Mouse (Mus musculus): Measurements from ENCODE around the gene Rora. TPM values are rescaled to one million over a fixed set of nuclear protein-coding genes. Genes with fewer than 3 reads are reported as not detected.

Gene Rora
- total and polyA plus RNA-seq, 3 experiments, result 39.7 to 94.1 (median 45.9) TPM

DNA sequence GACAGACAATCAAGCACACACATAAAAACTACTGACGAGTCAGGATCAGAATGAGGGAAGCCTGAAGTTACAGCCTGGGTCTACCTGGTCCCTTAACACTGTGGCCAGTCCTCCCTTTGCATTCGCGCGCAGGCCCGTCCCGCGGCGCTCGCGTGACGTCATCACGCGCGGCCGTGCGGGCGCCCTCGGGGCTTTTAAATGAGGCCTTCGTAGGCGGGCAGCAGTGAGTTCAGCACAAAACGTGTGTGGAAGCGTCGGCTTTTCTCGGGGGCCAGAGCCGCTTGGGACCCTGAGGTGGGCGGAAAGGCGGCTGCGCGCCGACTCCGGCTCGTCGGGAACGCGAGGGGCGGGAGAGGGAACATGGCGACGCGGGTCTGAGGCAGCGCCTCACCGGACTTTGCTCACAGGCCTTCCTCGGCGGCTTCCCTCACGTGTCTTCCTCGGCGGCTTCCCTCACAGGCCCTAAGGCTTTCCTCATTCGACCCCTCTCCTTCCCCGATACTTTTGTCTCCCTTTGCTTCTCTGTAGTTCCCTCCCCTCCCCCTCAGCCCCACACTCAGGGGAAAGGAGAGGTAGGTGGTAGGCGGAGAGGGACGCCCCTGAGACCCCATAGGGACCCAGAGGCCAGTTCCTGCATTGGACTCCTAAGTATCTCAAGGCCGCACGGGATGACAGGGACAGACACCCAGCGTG lies 744.3 kb downstream of the Rora start, which contains the start of gene Ice2:
Ice2 (plus strand) TSS at position 147 of the 693 bp plus-strand sequence.
- peak; percentile 86 for DNase-seq

- no peak for DNase-seq
These were observed 744.9 kb downstream of the Rora start for GRCm38 (mm10) chr9:69398453-69398850.

GRCm38 (mm10) chr9:69404671-69405070 lies 751.1 kb downstream of the Rora start:
- DNase-seq, result no peak

- no peak for DNase-seq
These were observed 765.9 kb downstream of the Rora start for GRCm38 (mm10) chr9:69419476-69419875.

DNA sequence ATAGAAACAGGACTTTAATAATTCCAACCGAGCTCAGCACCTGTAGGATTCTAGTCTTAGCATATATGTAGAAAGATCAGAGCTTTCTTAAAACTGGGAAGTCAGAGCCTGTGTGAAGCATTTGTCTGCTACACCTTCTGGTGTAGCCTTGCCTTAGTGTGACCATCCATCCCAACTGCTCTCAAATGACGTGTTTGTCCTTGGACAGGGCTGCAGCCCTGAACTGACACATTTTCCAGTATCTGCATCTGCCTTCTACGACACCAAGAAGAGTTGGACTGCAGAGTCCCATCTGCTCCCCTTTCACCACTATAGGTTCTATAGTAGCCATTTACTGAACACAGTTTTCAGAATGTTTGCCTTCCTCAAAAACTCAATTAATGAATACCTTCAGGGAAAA lies 776.9 kb downstream of the Rora start:
- peak; percentile 57 for DNase-seq

GRCm38 (mm10) chr9:69431863-69432555 lies 778.4 kb downstream of the Rora start:
- DNase-seq, result no peak

DNA sequence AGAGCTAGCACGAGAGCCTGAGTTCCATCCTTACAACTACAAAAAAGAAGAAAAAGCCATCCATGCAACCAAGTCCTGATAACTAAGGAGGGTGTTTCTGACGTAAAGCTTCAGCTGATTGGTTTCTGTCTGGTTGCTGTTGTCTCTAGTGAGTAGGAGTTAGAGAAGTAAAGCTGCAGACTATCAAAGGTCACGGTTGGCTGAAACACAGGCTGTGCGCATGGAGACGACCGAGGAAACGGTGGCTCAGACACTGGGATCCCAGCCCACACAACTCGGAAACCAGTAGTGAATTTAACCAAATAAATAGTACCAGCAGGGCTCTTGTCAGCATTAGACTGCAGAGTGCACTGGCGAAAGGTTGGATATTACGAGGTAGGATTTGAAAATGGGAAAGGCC lies 781.6 kb downstream of the Rora start:
- DNase-seq, result no peak

DNA sequence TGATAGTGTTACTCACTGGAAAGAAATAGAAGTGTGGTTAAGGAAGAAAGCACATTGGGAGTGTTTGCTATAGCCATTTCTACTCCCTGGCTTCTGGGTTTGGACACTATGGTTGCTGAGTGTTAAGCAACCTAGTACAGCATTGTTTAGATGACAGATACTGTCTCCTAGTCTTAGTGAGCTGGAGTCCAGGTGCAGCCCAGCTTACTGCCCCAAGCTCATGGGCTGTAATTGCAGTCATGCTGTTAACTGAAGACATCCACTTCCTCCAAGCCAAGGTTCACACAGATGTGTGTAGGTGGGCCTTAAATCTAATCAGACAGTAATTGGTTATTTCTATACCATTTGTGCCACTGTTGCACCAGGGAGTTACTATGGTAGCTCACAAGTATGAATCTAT lies 782.1 kb downstream of the Rora start:
- DNase-seq, result no peak
